Mouse (Mus musculus): ENCODE data around the gene Gdf7.

GRCm38 (mm10) chr12:8300521-8300920 is 1.2 kb downstream of the Gdf7 start:
- TF ChIP-seq CTCF (IDR thresholded peaks at IDR 0.05), result no peak
- TF ChIP-seq EP300 (IDR thresholded peaks at IDR 0.05), result no peak

All from lung, postnatal 0 days (tissue).